Mouse (Mus musculus) liver, embryonic 14.5 days (tissue): ENCODE results near the gene Slc34a3.

Source experiments
- CTCF ChIP-seq: IDR thresholded peaks from 2 replicates; pipeline ENCODE4 v1.5.1; 2016; ENCODE audit warnings: antibody characterized with exemption, low read depth, control low read depth
- EP300 ChIP-seq: IDR thresholded peaks from 2 replicates; pipeline ENCODE4 v1.6.1; 2016; ENCODE audit warnings: antibody characterized with exemption, low read depth

DNA sequence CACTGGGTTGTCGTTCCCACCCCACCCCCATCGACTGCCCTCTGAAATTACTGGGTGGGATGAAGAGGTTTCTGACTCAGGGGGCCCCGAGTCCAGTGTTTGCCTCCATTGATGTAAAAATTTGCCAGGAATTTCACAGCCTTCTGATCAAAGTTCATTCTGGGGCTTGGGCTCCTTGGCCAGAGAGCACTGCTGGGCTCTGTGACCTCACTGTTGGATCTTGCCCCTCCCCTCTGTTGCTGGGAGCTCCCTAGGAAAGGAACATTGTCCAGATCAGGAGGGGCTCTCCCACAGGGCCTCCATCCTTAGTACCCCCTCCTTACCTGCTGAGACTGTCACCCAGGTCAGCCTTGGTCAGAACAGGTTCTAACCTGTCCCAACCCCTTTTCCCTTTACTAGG lies 19.7 kb downstream of the Slc34a3 start, which contains the start of gene Stpg3:
- TF ChIP-seq EP300 (no peak), CTCF (no peak)
